Mouse (Mus musculus): ENCODE measurements around the gene Osbpl8. TPM values are rescaled to one million over a fixed set of nuclear protein-coding genes. Genes with fewer than 3 reads are reported as not detected.

Osbpl8 gene
- polyA plus RNA-seq, 1 experiment from 2014 or later = 9.6 TPM

DNA sequence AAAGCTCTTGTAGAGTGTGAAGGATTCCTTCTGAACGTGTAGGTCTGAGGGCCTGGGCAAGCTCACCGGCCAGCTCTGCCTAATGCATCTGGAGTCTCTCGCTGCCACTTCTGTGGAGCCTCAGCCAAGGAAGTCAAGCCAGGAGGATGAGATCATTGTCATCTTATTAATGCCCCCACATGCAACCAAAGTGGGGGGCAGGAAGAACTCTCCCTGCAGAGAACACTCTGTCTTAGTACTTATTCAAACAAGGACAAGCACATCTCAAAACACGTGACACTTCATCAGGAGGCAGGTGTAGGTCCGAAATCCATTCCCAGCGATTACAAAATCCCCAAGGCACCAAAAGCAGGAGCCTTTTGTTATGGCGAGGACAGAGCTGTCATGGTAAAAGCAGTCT lies 177.2 kb downstream of the Osbpl8 start:
- H3K4me1 ChIP-seq (ENCODE audit: control insufficient read depth, insufficient read depth, low read length) = no peaks in the 10 kb centered on the region
- no peaks in the 10 kb centered on the region for H3K36me3 ChIP-seq (ENCODE audit: control insufficient read depth, insufficient read depth, low read length)
- H3K9ac ChIP-seq (ENCODE audit: low read depth, low read length) = no peak overlapping the region
- H3K27me3 ChIP-seq (ENCODE audit: control insufficient read depth, insufficient read depth, low read length) = no peaks in the 10 kb centered on the region
- 88% methylated on average over 7 of the region's 7 CpGs for WGBS
- no peak overlapping the region for H3K4me3 ChIP-seq (ENCODE audit: low read length)
- no peak for ATAC-seq (ENCODE audit: low FRiP score, low TSS enrichment)
- no peaks in the 10 kb centered on the region for H3K9me3 ChIP-seq (ENCODE audit: control insufficient read depth, low read length)
- no peak overlapping the region for H3K4me2 ChIP-seq (replicated peaks; ENCODE audit: low read depth, low read length)
- no peak overlapping the region for H3K27ac ChIP-seq (ENCODE audit: low read depth, low read length)

DNA sequence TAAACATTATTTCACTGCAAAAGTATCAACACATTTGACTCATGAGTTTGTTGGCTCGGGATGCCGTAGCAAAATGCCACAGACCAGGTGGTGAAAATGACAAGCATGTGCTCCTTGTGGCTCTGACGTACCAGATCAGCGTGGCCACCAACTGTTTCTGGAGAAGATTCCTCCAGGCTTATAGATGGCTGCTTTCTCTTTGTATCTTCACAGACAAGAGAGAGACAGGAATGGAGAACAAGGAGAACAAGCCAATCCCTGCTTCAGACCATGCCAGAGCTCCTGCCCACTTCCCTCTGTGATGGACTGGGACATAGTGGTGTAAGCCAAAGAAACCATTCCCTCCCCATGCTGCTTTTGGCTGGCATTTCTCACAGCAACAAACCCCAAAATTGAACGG lies 179.0 kb downstream of the Osbpl8 start:
- 90% methylated on average over 5 of the region's 5 CpGs for WGBS
- Histone ChIP-seq H3K4me1 (ENCODE audit: control insufficient read depth, insufficient read depth, low read length) (no peaks in the 10 kb centered on the region), H3K4me2 (replicated peaks; ENCODE audit: low read depth, low read length) (no peak overlapping the region), H3K27me3 (ENCODE audit: control insufficient read depth, insufficient read depth, low read length) (no peaks in the 10 kb centered on the region), H3K27ac (ENCODE audit: low read depth, low read length) (no peak overlapping the region), H3K4me3 (ENCODE audit: low read length) (no peak overlapping the region), H3K9me3 (ENCODE audit: control insufficient read depth, low read length) (no peaks in the 10 kb centered on the region), H3K36me3 (ENCODE audit: control insufficient read depth, insufficient read depth, low read length) (no peaks in the 10 kb centered on the region), H3K9ac (ENCODE audit: low read depth, low read length) (no peak overlapping the region)
- ATAC-seq (ENCODE audit: low FRiP score, low TSS enrichment) = no peak

Other genes starting within 250 kb of the Osbpl8 start
- gene Csrp2, start 245.0 kb upstream of the Osbpl8 start, polyA plus RNA-seq (2014; fragmentation: Nextera tagmentation; extraction: Ambion mirVana) = 157 and 158 TPM in 2 replicates
- gene Zdhhc17, start 154.6 kb upstream of the Osbpl8 start, polyA plus RNA-seq (2014; fragmentation: Nextera tagmentation; extraction: Ambion mirVana) = 18.2 and 33.5 TPM in 2 replicates
- 5.1 and 6.7 TPM in 2 replicates for gene Bbs10, start 133.9 kb downstream of the Osbpl8 start, polyA plus RNA-seq (2014; fragmentation: Nextera tagmentation; extraction: Ambion mirVana)